Mouse (Mus musculus): ENCODE data around the gene Efna1. TPM values are rescaled to one million over a fixed set of nuclear protein-coding genes. Genes with fewer than 3 reads are reported as not detected.

The Efna1 gene
- total RNA-seq, 4 experiments from 2014 or later = 15.9 to 28.0 (median 21.0) TPM

Small RNAs within 50 kb of the gene (microRNA-seq; reads per million reads assigned to microRNA genes)
- gene Mir92b = 30.3 to 56.6 reads per million in 2 experiments

Other genes starting within 250 kb of the Efna1 start
- 10 to 100 TPM; 33.8 to 46.8 (median 41.1) TPM for gene Rusc1, start 187.8 kb downstream of the Efna1 start, total RNA-seq (2022)
- gene Gm43738, start 180.0 kb downstream of the Efna1 start, total RNA-seq (2022) = not detected
- 100 to 1,000 TPM; 152 to 387 (median 263) TPM for gene Fdps, start 179.2 kb downstream of the Efna1 start, total RNA-seq (2022)
- under 1 TPM in 2 of 4 experiments, not detected in 2; 0.10 to 0.11 TPM for gene Pklr, start 145.0 kb downstream of the Efna1 start, total RNA-seq (2022)
- 10 to 100 TPM in 2 of 4 experiments, 1 to 10 TPM in 2; 6.8 to 22.2 (median 10.1) TPM for gene Hcn3, start 120.9 kb downstream of the Efna1 start, total RNA-seq (2022)
- gene Clk2, start 116.3 kb downstream of the Efna1 start, total RNA-seq (2022) = 10 to 100 TPM; 55.2 to 85.7 (median 71.2) TPM
- gene Scamp3, start 103.7 kb downstream of the Efna1 start, total RNA-seq (2022) = 100 to 1,000 TPM in 1 of 4 experiments, 10 to 100 TPM in 3; 90.1 to 110 (median 94.1) TPM
- gene Fam189b, start 98.0 kb downstream of the Efna1 start, total RNA-seq (2022) = 10 to 100 TPM; 16.7 to 32.5 (median 23.3) TPM
- 10 to 100 TPM; 65.6 to 84.3 (median 70.5) TPM for gene Gba, start 78.2 kb downstream of the Efna1 start, total RNA-seq (2022)
- gene Thbs3, start 66.0 kb downstream of the Efna1 start, total RNA-seq (2022) = 1 to 10 TPM; 4.1 to 8.6 (median 7.8) TPM
- 100 to 1,000 TPM; 138 to 169 (median 152) TPM for gene Mtx1, start 54.1 kb downstream of the Efna1 start, total RNA-seq (2022)
- under 1 TPM in 3 of 4 experiments, not detected in 1; 0.22 to 0.96 (median 0.65) TPM for gene Muc1, start 52.1 kb downstream of the Efna1 start, total RNA-seq (2022)
- 100 to 1,000 TPM; 131 to 144 (median 135) TPM for gene Krtcap2, start 35.2 kb downstream of the Efna1 start, total RNA-seq (2022)
- gene Trim46, start 34.8 kb downstream of the Efna1 start, total RNA-seq (2022) = 1 to 10 TPM; 2.8 to 4.5 (median 3.8) TPM
- gene Dpm3, start 21.8 kb downstream of the Efna1 start, total RNA-seq (2022) = 100 to 1,000 TPM; 123 to 156 (median 136) TPM
- gene Slc50a1, start 10.6 kb downstream of the Efna1 start, total RNA-seq (2022) = 10 to 100 TPM; 54.2 to 80.1 (median 64.9) TPM
- 1 to 10 TPM in 1 of 4 experiments, under 1 TPM in 3; 0.15 to 1.5 (median 0.62) TPM for gene Efna3, start 41.8 kb upstream of the Efna1 start, total RNA-seq (2022)
- 1 to 10 TPM; 1.1 to 3.5 (median 1.9) TPM for gene Efna4, start 56.9 kb upstream of the Efna1 start, total RNA-seq (2022)
- 10 to 100 TPM; 58.4 to 85.4 (median 71.3) TPM for gene Adam15, start 68.9 kb upstream of the Efna1 start, total RNA-seq (2022)
- gene Dcst2, start 80.8 kb upstream of the Efna1 start, total RNA-seq (2022) = under 1 TPM; 0.43 to 0.78 (median 0.46) TPM
- 1 to 10 TPM in 2 of 4 experiments, under 1 TPM in 2; 0.20 to 2.2 (median 0.97) TPM for gene Dcst1, start 84.1 kb upstream of the Efna1 start, total RNA-seq (2022)
- gene Zbtb7b, start 113.6 kb upstream of the Efna1 start, total RNA-seq (2022) = 10 to 100 TPM; 59.9 to 98.9 (median 77.9) TPM
- gene Lenep, start 121.7 kb upstream of the Efna1 start, total RNA-seq (2022) = 1 to 10 TPM in 2 of 4 experiments, under 1 TPM in 1, not detected in 1; 0.22 to 3.1 (median 1.3) TPM
- gene Flad1, start 130.7 kb upstream of the Efna1 start, total RNA-seq (2022) = 10 to 100 TPM; 25.7 to 39.9 (median 33.0) TPM
- 10 to 100 TPM; 20.3 to 33.2 (median 27.4) TPM for gene Cks1b, start 137.2 kb upstream of the Efna1 start, total RNA-seq (2022)
- gene Shc1, start 137.3 kb upstream of the Efna1 start, total RNA-seq (2022) = 100 to 1,000 TPM; 108 to 136 (median 122) TPM
- gene Pygo2, start 149.1 kb upstream of the Efna1 start, total RNA-seq (2022) = 10 to 100 TPM; 42.1 to 45.1 (median 44.3) TPM
- gene Pbxip1, start 155.6 kb upstream of the Efna1 start, total RNA-seq (2022) = 100 to 1,000 TPM in 2 of 4 experiments, 10 to 100 TPM in 2; 57.0 to 119 (median 81.5) TPM
- gene Pmvk, start 173.4 kb upstream of the Efna1 start, total RNA-seq (2022) = 10 to 100 TPM; 14.3 to 19.5 (median 15.7) TPM
- gene Kcnn3, start 239.0 kb upstream of the Efna1 start, total RNA-seq (2022) = 1 to 10 TPM; 3.8 to 6.6 (median 5.2) TPM